Mouse (Mus musculus) right cerebral cortex, adult 2 months (tissue): ENCODE measurements around the gene Snrpg.
A peak's percentile ranks its signal among the peaks of the same experiment; 100 is the strongest.

ENCODE experiments used
- DNase-seq, 2 experiments: peaks; one replicate each; pipeline ENCODE4 v3.0.0; 2021 to 2022; ENCODE audit warnings: low spot score in 2 of 2

The Snrpg gene

DNA sequence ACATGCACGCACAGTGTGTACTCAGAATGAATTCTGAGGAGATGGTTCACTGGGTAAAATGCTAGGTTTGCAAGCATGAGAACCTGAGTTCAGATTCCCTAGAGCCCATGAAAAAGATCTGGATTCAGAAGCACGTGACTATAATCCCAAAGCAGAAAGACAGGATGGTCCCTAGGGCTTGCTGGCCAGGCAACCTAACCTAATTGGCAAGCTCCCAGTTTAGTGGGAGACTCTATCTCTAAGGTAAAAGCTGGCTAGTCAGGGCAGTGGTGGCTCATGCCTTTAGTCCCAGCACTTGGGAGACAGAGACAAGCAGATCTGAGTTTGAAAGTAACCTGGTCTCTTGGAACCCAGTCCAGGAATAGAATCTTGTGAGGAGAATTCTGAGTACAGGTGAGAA lies 27.9 kb downstream of the Snrpg start:
- DNase-seq, result no peak

DNA sequence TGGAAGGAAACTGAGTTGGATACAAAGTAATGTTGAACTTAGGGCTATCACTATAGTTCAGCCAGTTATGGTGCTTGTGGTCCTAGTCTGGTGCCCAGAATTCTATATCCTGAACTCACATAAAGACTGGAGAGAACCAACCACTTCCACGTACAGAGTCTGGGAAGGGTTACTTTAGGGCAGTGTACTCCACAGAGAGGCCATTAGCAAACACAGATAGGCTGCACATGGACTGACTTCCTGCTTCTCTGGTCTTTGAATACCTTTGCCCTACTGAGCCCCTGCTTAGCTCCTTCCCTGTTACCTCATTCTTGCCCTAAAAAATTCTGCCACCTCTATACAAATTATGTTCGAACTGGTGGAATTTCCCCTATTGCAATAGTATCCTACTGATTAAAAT lies 28.9 kb downstream of the Snrpg start:
- DNase-seq, result no peak

DNA sequence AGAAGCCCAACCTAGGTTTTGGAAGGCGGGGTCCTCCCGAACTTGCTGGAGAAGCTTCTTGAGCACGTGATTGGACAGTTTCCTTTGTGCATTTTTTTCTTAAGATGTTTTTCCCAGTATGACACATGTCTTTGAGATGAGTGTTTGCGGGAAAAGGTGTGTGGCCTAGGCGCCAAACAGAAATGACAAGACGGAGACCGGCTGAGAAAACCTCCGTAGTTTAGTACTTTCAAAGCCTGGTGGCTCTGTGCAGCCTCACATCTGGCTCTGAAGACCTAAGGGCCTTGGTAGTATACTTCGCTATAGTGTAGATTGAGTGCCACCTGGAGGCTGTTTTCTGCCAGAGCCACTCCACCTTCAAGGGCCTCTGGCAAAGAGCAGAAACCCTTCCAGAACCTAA lies 29.9 kb downstream of the Snrpg start:
- peak; percentile 62 to 80 for DNase-seq

DNA sequence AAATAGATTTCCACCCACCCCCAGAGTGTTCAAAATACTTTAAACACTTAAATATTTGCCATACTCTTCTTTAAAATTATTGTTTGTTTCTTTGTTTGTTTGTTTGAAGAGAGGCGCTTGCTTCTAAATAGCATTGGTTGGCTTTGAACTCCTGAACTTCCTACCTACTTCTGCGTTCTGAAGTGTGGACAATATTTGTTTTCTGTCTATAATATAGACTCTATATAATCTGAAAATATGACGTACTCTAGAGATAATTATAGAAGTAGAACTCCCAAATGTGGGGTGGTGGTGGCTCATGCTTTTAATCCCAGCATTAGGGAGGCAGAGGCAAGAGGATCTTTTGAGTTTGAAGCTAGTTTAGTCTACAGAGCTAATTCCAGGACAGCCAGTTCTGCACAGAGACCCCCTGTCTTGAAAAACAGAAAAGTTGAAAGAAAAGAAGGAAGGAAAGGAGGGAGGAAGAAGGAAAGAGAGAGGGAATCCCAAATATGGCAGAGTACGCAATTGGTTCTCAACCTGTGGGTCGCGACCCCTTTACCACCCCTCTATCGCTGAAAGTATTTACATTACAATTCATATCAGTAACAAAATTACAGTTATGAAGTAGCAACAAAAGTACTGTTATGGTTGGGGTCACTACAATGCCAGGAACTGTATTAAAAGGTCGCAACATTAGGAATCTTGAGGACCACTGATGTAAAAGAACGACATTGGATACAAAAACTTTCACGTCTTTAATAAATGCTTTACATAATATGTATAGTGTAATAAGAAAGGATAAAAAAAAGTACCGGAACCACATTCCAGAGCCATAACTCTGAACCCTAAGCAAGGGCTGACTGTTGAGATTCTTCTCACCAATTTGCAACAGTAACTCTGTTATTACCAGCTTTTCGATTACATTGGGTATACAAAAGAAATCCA lies 31.8 kb downstream of the Snrpg start:
- no peak for DNase-seq

DNA sequence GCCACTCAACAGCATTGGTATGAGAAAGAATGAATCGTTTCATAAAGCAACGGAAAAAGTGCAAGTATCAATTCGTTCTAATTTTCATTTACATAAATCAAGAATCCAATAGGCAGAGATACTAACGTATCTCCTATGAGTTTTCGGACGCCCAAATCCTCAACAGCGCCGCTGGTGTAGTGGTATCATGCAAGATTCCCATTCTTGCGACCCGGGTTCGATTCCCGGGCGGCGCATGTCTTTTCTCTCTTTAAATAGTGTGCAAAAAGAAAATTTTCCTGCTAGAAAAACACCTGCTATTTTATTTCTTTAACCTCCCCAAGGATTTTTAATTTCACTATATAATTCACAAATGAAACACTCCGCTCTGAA lies 32.6 kb downstream of the Snrpg start:
- DNase-seq, result peak; percentile 98

DNA sequence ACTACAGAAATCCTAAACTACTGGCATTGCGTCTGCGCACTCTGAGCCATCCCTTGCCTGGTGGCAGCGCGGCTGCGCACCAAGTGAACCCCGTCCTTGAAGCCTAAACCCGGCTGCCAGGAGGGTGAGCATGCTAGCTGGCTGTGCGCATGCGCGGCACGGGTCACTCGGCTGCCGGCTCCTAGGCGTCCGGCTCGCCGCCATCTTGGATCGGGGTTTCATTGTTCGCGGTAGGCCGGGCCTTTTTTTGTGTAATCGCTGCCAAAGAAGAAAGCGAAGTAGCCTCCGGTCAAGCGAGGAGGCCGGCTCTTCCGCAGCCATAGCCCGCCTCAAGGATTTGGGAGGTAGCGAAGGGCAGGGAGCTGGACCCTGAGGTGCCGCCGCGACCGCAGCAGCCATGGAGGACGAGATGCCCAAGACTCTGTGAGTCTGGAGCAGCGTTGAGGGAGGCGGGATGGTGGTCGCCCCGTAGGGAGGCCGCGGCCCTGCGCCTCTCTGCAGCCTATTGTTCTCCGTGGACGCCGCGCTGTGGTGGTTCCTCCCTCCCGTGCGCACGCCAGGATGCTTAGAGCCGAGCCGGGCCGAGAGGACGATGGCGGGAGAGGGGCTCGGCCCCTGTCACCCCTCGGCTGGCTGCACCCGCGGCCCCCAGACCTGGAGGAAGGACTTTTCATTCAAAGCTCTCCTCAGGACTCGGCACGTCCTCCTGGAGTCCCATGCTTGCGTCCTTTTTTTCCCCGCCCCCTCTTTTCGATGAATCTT lies 33.2 kb downstream of the Snrpg start, which contains the start of gene Tia1:
TSS of gene Tia1 (plus strand) at position 120 of the 762 bp plus-strand sequence.
- DNase-seq, result peak; percentile 95 to 96

DNA sequence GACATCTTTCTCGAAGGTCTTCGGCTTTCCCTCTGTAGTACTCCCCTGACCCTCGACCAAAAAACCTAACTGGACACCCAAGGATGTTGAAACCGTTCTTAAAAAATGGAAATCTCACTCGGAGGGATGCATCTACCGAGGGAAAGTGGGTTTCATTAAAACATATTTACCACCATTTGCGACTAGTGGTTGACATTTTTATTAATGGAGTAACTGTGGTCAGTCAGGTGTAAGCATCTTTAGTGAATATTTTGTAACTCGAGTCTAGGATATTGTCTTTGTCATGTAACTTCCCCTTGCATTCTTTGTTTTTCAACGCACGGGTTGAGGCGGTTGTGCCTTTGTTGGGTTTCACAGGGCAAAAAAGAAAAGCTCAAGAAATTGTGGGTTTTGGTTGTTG lies 33.9 kb downstream of the Snrpg start:
- no peak for DNase-seq

DNA sequence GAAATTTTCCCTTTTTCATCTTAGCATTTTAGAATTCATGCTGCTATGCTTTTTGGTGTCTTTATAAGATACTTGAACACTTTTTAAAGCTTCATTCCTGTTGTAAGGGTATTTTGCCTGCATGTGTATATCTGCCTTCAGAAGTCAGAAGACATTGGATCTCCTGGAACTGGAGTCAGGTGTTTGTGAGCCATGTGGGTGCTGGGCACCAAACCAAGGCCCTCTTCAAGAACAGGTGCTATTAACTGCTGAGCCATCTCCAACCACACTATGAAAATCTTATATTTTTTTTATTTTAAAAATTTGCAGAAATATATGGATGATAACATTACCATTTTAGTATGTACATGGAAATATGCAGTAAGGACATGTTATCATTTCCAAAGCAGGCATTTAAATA lies 35.2 kb downstream of the Snrpg start:
- DNase-seq, result no peak

DNA sequence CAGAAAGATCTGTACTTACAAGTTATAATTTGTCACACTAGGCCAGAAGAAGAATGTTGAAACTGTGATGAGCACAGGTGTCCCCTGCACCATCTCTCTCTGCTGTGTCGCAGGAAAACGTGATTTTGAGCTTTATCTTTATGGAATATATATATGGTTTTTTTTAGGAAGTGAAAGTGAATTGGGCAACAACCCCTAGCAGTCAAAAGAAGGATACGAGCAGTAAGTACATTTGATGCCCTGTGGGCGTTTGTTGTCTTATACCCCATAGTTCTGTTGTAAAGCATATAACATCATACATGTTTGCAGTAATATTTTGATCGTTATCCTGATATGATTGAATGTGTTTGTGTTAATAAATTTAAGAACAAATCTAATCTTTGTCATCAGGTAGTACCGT lies 47.6 kb downstream of the Snrpg start:
- no peak for DNase-seq

DNA sequence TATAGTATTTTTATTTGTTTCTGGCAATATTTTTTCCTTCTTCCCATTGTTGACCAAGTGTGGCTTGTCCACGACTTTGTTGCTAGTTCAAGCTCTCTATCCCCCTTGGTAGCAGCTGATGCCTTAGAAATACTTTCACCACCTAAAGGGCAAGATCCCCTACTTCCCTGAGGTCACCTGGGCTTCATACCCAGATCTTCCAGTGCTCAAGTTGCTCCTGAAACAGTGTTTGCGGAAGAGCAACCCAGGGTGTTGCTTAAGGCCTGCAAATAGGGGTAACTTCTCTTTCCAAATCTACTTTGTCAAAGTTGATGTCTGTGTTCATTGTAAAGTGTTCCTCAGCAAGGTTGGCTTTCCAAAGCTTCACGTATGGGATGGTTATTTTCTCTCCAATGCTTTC lies 48.1 kb downstream of the Snrpg start:
- no peak for DNase-seq

DNA sequence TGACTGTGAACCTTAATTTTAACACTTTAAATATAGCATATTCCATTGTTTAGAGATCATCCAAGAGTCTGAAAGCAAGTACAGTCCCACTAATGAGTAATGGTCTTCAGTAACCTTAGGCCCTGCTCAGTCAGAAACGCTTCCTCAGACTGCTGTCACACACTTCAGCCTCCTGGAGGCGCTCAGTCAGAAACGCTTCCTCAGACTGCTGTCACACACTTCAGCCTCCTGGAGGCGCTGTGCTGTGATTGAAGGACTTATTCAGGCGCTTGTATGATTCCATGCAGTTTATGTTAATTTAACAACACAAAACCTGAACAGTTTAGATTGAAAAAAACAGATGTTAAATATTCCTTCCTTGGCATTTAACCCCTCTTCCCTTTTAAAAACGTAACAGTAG lies 49.4 kb downstream of the Snrpg start:
- DNase-seq, result no peak

DNA sequence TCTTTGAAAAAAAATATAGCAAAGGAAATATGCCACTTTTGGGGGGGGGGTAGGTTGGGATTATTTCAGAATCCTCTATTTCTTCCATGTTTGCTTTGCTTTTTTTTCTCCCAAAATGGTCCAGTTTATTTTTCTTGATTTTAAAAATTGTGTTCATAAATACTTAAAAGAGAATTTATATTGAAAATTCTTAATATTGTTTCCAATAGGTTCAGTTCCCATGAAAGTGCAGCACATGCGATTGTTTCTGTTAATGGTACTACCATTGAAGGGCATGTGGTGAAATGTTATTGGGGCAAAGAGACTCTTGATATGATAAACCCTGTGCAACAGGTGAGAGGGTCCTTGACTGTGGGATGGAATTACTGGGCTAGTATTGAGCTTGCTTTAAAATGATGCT lies 55.3 kb downstream of the Snrpg start, which contains the start of gene Gm44790:
TSS of gene Gm44790 (plus strand) at position 301 of the 400 bp plus-strand sequence.
- no peak for DNase-seq
